Mouse (Mus musculus) spleen, embryonic (tissue): ENCODE results near the gene 2210011C24Rik.
"Not testable (repeated sequence)": the region's sequence is repeated elsewhere in the genome, so short reads cannot be mapped to it uniquely, and the experiment has no call there.

Experiments
- CTCF ChIA-PET: fragments of 350-600 bp; sonication (Branson Sonifier 250); formaldehyde crosslinking; loops from one replicate; lab custom pipeline; 2022; lab: Charles Lee

The 2210011C24Rik gene

DNA sequence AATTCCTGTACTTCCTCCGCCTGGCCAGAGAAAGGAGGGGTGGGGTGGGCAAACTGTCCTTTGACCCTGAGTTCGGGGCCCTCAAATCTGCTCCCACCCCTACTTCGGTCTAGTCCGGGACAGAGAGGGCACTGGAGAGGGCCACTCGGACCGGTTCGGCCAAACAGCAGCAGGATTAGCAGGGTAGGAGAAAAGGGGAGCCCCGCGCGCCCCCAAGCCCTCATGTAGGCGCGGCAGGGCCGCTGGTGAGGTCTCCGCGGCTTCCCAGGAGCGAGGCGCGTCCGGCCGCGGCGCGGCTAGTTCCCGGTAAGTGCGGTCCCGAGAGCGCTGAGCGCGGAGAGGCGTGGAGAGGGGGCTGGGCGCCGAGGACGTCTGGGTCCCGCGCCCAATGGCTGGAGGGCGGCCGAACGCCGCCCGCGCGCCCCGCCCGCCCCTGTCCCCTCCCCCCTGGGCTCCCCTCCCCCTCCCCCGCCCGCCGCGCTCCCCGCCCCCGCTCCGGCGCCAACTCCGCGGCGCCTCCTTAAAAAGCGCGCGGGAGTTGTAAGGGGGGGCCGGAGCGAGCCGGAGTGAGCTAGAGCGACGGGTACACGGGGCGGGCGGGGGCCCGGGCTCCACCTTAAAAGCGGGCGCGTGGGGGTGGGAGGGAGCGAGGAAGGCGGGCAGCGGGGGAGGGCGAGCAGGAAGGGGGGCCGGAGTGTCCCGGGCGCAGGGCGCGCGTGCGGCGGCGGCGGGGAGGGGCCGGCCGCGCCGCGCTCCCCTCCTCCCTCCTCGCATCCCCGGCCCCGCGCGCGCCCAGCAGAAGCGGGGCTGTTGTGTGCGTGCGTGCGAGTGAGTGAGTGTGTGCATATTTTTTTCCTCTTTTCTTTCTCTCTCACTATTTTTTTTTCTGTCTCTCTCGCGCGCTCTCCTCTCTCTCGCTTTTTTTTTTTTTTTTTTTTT, 15.1 kb downstream of the 2210011C24Rik start:
- CTCF ChIA-PET: no interaction called here

DNA sequence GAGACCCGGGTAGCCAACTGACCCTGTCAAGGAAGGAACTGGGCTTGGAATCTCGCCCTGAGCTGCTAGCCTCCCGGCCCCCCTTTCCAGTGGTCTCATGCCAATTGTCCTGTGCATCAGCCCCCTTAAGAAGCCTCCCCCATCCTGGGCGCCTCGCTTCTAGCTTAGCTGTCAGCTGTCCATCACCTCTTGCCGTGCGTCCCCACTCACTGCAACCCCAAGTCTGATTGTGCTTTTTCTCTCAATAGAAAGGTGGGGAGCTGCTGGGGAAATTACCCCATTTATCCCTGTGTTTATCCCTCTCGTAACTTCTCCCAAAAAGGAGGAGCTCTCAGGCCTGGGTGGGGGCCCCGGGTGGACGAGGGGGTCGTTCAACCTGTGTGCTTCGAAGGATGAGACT, 16.0 kb downstream of the 2210011C24Rik start:
- CTCF ChIA-PET: no interaction called here

DNA sequence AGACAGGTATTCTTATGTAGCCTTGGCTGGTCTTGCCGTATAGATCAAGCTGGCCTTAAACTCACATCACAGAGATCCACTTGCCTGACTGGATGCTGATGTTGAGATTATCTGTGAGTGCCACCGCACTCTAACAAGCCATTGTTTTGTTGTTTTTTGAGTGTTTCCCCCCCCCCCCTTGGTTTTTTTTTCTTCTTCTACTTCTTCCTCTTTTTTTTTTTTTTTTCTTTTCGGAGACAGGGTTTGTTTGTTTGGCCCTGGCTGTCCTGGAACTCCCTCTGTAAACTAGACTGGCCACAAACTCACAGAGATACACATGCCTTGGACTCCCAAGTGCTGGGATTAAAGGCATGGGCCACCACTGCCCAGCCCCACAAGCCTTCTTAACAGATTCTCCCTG, 17.9 kb downstream of the 2210011C24Rik start:
- CTCF ChIA-PET: no interaction called here

DNA sequence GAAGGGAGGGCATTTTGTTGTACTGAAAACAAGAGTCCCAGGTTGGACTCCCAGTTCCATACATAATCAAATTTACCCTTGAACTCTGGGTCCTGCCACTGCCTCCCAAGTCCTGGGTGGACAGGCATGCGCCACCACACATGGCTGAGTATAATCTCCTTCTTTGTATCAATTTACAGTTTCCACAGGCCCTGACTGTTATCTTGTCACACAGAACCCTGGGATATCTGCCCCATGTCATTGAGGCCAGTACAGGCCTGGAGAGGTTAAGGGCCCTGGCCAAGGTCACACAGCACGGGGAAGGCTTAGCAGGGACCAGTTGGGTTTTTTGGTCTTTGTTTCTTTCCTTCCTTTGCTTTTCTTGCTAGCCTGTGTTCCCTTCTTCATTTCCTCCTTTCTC, 19.5 kb downstream of the 2210011C24Rik start:
- CTCF ChIA-PET: no interaction called here

DNA sequence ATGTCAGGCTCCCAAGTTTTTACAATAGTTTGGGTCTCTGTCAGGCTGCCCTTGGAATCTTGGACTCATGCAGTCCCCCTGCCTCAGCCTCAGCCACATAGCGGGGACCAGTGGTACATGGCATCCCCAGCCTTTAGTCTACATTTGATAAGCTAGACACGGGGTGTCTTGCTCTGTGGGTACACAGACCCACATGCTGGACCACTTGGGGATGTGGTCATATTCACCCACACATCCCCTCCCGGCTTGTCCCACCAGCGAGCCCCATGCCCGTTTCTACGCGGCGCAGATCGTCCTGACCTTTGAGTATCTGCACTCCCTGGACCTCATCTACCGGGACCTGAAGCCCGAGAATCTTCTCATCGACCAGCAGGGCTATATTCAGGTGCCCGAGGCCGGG, 21.8 kb downstream of the 2210011C24Rik start:
- CTCF ChIA-PET: no interaction called here

DNA sequence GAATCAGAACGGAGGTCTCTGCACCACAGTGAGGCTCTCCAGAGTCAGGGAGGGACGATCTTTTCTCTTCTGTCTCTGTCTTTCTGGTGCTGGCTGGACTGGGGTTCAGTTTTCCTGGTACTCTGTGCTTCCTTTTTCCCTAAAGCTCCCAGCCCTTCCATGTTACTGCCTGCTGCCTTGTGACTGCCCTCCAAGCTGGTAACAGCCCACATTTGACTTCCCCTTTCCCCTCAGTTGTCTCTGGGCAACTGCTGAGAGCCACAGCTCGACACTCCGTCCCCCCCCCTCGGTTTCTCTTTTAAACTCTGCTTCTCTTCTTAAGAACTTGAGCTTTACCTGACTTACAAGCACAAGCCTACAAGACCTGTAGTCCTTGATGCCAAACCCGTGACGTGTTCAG, 22.7 kb downstream of the 2210011C24Rik start:
- CTCF ChIA-PET: interaction anchor here (0.6 kb wide), 1 partner anchor 270 kb away, joined by 3 read pairs; no protein-coding TSS in a partner anchor

DNA sequence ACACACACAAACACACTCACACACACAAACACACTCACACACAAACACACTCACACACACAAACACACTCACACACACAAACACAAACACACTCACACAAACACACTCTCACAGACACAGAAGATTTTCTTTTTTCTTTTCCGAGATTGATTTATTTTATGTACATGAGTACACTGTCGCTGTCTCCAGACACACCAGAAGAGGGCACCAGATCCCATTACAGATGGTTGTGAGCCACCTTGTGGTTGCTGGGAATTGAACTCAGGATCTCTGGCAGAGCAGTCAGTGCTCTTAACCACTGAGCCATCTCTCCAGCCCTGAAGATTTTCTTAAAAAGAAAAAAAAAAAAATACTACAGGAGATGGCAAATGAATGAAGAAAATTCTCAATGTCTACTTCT, 28.7 kb downstream of the 2210011C24Rik start:
- CTCF ChIA-PET: not testable (repeated sequence)

DNA sequence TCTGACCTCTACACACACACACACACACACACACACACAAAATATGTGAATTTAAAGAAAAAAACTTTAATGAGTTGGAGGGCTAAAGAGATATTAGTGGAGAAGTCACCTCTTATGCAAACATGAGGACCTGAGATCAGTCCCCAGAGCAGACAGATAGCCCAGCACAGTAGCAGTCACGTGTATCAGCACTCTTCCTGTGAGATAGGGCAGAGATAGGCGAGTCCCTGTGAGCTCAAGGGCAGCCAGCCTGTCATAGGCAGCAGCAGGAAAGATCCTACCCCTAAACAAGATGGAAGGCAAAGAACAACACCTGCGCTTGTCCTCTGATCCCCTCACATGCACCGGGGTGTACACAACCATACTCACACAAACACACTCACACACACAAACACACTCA, 29.5 kb downstream of the 2210011C24Rik start:
- CTCF ChIA-PET: interaction anchor here (0.6 kb wide), 1 partner anchor 36 kb away, joined by 4 read pairs; no protein-coding TSS in a partner anchor

DNA sequence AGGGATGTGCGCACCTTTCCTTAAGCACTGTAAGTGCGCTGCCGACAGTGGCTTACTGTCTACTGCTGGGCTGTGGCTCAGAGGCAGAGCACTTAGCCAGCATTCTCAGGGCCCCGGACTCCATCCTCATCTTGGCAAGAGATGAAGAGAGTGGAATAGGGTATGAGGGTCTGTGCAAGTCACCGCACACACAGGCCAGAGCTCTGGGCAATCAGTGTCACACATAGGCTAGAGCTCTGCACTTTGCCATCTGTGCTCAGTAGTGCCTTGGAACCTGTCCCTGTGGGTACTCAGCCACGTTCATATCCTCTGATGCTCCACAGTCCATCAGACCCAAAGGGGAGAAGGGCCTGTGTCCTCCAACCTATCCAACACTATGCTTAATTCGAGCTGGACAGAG, 30.4 kb downstream of the 2210011C24Rik start:
- CTCF ChIA-PET: no interaction called here

DNA sequence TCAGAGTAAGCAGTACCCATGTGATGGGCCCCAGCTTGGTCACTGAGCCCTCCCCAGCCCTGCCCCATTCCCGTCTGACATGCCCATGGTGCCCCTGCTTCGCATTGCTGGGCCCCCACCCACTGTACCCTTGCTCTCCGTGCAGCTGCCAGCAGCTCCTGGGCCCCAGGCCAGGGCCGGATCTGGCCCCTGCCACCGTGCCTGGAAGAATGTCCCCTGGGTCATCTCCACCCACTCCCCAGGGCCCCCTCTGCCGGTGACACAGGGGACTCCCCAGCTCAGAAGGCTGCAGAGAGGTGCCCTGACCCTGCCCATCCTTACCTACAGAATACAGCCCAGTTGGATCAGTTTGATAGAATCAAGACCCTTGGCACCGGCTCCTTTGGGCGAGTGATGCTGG, 31.1 kb downstream of the 2210011C24Rik start:
- CTCF ChIA-PET: no interaction called here

DNA sequence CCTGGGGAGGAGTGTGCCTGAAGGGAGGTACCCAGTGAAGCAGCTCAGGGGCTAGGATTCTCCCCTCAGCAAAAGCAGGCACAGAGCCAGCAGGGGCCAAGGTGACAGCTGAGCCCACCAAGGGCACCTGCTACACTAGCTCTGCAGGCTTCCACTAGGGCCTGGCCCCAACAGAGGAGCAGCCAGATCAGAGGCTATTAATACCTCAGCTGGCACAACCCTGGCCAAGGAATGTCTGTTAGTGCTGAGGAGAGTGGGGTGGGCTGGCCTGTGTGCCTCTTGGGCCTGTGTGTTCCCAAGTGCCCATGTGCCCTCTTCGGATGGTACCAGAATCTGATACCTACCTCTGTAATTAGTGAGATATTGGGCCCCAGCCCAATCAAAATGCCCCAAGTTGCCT, 31.7 kb downstream of the 2210011C24Rik start:
- CTCF ChIA-PET: no interaction called here

DNA sequence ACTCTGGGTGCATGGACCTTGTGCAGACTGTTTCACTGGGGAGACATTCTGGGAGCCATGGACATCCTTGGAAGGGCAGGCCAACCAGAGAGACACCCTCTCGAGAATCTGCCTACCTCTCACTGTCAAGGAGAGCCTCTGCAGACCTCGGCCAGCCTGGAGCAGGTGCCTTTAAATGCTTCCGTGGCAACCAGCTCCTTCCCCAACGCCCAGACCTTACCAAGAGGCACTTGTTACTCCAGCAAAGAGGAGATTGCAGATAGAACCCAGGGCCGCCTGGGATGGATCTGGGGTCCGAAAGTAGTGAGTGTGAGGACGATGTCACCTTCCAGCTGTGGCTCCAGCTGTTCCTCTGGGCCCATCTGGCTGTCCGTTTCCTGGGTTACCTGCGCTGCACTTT, 33.8 kb downstream of the 2210011C24Rik start:
- CTCF ChIA-PET: no interaction called here

DNA sequence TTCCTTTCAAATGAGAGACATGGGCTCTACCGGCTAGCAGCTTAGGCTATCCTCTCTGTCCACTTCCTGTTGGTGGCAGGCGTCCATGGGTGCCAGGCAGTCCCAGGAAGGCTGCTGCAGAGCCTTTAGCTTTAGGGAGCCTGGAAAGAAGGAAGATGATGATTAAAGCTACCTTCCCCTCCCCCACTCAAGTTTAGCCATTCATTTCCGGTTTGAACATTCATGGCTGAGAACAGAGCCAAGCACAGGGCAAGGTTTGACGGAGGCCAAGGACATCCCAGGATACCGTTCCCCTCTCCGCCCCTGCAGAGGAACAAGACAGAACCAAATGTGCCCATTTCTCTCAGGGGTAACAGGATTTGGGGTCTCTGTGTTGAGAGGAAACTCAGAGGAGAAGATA, 34.3 kb downstream of the 2210011C24Rik start:
- CTCF ChIA-PET: no interaction called here

DNA sequence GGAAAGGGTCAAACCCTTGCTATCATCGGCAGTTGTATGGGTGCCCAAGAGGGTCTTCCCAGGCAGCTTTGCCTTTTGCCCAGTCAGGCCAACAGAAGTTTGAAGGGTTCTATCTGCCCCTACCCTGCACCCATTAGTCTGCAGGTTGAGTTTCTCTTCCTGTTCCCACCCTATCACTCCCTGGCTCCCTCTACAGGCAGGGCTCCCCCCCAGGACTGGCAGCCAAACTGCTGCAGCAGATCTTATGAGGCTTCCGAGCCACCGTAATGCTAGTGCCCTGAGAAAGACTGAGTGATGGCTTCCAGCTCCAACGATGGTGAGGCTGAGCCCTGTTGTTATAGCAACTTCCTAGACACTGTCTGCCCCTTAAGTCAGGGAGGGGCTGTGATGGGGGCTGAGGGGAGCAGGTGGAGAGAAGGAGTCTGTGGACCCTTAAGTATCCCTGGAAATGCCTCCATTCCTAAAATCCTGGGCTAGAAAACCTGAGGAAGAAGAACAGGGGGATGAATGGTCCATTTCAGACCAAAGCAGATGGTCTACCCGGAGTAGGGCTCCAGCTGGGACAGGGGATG, 35.1 kb downstream of the 2210011C24Rik start:
- CTCF ChIA-PET: no interaction called here

DNA sequence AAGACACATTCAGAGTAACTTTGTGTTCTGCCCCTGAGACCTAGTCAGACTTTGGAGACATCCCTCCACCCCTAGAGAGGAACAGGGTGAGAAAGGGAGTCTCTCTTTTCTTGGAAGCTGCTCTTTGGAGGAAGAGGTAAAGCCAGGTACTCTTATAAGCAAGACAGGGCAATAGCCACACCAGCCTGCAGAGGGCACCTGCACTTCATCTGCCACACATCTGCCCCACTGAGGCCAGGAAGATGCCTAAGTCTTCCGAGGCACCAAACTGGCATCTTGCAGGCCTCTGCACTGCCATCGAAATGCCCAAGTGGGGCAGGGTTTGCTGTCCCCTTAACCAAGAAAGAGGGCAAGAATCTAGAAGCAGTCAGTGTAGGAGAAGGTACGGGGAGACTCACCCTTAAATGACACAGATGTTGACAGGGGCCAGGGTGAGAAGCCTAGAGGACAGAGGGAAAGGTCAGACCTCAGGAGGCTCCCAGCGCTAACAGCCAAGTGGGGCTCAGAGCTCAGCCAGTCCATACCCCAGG, 35.8 kb downstream of the 2210011C24Rik start:
- CTCF ChIA-PET: no interaction called here

DNA sequence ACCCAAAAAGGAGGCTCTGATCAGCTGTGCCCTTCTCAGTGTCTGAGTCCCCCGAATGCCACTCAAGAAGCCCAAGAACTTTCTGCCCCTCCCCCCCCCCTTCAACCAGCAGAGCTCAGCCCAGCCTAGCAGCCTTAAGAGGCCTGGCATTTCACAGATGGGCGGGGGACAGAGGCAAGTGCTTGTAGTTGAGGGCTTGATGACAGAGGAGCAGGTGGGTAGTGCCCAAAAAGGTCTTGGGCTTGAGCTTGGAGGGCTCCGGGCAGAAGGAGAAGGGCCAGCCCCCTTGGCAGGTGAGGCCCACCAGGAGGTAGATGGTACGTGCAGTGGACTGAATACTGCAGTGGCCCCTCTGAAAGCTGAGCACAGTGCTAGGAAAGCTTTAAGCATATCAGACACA, 37.5 kb downstream of the 2210011C24Rik start:
- CTCF ChIA-PET: interaction anchor here (0.6 to 0.9 kb wide), 2 partner anchors 159 to 322 kb away, joined by 3 read pairs; partner anchors contain the start of gene Gipc1

DNA sequence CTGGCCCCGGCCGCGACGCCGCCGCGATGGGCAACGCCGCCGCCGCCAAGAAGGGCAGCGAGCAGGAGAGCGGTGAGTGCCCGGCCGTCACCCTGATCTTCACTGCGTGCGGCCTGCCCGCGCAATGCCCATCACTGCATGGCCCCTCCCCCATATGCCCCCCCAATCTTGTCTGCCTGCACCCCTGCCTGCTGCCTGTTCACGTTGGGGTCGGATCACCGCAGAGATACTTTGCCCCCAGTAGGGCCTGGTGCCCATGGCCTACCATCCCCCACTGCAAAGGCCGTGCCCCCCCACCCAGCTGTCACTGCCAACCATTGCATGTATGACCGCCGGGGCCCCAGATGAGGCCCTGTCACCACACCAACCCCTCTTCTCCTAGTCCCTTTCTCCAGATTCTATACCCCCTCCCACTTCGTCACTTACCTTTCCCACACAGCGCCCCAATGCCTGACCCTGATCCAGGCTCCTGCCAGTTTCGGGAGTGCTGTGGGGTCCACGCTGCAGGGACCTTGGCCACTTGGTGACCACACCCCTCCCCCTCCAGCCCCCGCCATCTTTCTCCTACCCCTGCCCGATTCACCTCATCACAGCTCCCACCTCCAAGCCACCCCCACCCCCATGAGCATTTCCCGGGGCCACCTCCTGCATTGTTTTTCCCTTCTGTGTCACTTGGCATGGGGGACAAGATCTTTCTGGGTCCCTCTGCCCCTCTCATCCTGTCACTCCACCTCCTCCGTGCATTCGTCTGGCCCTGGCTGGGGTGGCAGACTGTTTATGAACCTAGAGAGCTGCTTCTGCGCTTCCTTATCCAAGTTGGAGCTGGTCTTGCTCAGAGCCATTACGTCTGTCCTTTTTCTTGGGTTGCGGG, 38.6 kb downstream of the 2210011C24Rik start:
- CTCF ChIA-PET: interaction anchor here (0.6 to 0.7 kb wide), 4 partner anchors 10 to 523 kb away, joined by 3 to 22 read pairs (median 4); no protein-coding TSS in a partner anchor

DNA sequence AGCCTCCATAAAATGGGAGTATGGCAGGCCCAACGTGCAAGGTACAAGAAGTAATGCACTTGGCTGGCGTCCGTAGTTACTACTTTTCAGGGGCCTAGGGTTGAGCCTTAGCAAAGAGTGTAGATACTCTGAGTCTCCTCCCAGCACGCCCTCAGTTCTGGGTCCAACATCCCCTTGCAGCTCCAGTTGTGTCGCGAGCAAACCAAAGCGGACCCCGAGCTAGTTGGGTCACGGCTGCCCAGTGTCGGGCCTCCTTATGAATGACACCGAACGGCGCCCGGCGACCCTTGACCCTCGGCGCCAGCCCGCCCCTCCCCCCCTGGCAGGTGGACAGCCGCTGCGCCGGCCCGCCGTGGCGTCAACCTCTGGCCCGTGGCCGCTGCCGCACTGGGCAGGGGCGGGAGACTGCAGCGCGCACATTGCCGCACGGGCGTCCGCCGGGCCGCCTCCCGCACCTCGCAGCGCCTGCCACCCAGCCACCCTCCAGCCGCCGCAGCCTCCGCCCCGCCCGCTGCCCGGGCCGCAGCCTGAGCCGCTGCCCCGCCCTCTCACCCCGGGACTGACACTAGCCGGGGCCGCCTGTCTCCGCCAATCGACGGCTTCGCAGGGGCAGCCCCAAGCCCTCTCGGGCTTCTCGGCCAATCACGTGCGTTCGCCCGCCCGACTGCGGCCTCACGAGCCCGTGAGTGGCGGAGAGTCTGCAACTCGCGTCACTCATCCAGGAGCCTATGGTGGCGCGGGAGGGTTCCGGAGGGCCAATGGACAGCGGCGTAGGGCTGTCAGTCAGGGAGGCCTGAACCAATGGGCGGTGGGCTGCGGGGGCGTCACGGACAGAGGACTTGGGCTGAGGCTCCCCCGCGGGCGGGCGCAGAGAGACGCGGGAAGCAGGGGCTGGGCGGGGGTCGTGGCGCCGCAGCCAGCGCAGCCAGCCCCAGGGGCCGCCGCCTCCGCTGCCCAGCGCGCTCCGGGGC, 39.5 kb downstream of the 2210011C24Rik start, which contains the start of gene Prkaca:
Gene Prkaca, plus strand, starts transcription at position 844 of the 971 bp plus-strand sequence.
- CTCF ChIA-PET: interaction anchor here (0.6 to 1.3 kb wide), 2 partner anchors 17 to 380 kb away, joined by 4 read pairs; partner anchors contain the start of genes Asf1b and Gm10644

DNA sequence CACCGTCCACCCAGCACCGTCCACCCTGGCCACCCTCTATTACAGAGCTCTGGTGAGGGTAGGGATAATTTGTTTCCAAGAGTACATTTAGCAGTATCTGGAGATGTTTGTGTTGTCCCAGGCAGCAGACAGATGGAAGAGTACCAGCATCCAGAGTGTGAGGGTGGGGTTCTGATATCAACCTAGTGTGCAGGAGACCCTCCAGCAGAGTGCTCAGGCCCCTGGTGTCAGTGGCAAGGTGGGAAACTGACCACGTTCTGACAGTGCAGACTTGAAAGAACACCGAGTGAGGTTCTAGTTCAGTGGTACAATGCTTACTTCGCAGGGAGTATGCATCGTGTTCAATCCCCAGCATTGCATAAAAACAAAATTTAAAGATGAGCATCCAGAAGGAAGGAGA, 40.3 kb downstream of the 2210011C24Rik start:
- CTCF ChIA-PET: interaction anchor here (1.3 kb wide), 1 partner anchor 16 kb away, joined by 4 read pairs; the partner anchor contains the start of genes Asf1b and Gm10644

DNA sequence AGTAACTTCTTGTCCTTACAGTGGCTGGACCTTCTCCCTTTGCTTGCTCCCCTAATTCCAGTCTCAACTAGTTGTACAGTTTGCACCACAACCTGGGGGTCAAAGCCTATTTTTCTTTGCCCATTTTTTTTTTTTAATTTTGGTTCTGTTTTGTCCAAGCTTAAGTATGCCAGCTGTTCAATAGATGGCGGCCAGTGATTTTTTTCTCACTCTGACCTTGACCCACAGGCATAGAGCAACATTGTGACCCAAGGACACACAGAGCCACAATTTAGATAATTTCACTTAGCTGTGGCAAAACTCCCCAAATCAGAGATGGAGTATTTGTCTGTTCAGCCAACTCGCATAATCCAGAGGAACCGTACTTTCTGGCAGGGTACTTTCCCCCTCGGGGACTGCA, 40.9 kb downstream of the 2210011C24Rik start:
- CTCF ChIA-PET: interaction anchor here (1.3 kb wide), 1 partner anchor 16 kb away, joined by 4 read pairs; the partner anchor contains the start of genes Asf1b and Gm10644
